Mouse (Mus musculus) cerebral cortex, adult 2 months (tissue): Measurements from ENCODE around the gene Rabl2.

ENCODE experiments used
- WGBS: fragments of 180-500 bp; shearing (Covaris S2); methylation state at CpG from one replicate; pipeline ENCODE4 v1.1.7; 2018; 5-methylcytosine and 5-hydroxymethylcytosine counted together

The Rabl2 gene

GRCm38 (mm10) chr15:89551733-89552132 is 40.0 kb downstream of the Rabl2 start:
- WGBS: 56% methylated on average over 1 of the region's 1 CpGs

GRCm38 (mm10) chr15:89550506-89550905 is 41.2 kb downstream of the Rabl2 start:
- 80% methylated on average over 8 of the region's 8 CpGs for WGBS

- WGBS: 24% methylated on average over 11 of the region's 11 CpGs
Measured at GRCm38 (mm10) chr15:89548837-89549236, 42.9 kb downstream of the Rabl2 start.

GRCm38 (mm10) chr15:89547824-89548601 is 43.7 kb downstream of the Rabl2 start:
- 48% methylated on average over 58 of the region's 58 CpGs for WGBS

GRCm38 (mm10) chr15:89547321-89547720 is 44.4 kb downstream of the Rabl2 start:
- 62% methylated on average over 8 of the region's 8 CpGs for WGBS

- 81% methylated on average over 7 of the region's 7 CpGs for WGBS
Measured at GRCm38 (mm10) chr15:89544171-89544570, 47.6 kb downstream of the Rabl2 start.

- 59% methylated on average over 10 of the region's 10 CpGs for WGBS
Measured at GRCm38 (mm10) chr15:89533843-89534207, 57.9 kb downstream of the Rabl2 start.

- WGBS: 45% methylated on average over 23 of the region's 23 CpGs
Measured at GRCm38 (mm10) chr15:89532924-89533842, 58.5 kb downstream of the Rabl2 start.
